Mouse (Mus musculus) forelimb bud, embryonic 11.5 days (tissue): Measurements from ENCODE around the gene Elf5.
A peak's percentile ranks its signal among the peaks of the same experiment; 100 is the strongest.

ENCODE experiments used
- DNase-seq: peaks from one replicate; pipeline ENCODE4 v3.0.0-alpha.2; 2012; ENCODE audit warnings: low read depth, low spot score

Elf5 gene

GRCm38 (mm10) chr2:103411348-103411747, at the start of gene Elf5:
Gene Elf5 (plus strand): TSS chr2:103411688.
- no peak for DNase-seq

GRCm38 (mm10) chr2:103372541-103372940, 38.9 kb upstream of the Elf5 start:
- no peak for DNase-seq

GRCm38 (mm10) chr2:103379502-103380160, 31.9 kb upstream of the Elf5 start:
- no peak for DNase-seq

- no peak for DNase-seq
Observed at GRCm38 (mm10) chr2:103382174-103382573, 29.3 kb upstream of the Elf5 start.

- no peak for DNase-seq
Observed at GRCm38 (mm10) chr2:103387881-103388280, 23.6 kb upstream of the Elf5 start.

- no peak for DNase-seq
Observed at GRCm38 (mm10) chr2:103388311-103388710, 23.2 kb upstream of the Elf5 start.

- no peak for DNase-seq
Observed at GRCm38 (mm10) chr2:103390086-103390988, 21.2 kb upstream of the Elf5 start.

GRCm38 (mm10) chr2:103391626-103392025, 19.9 kb upstream of the Elf5 start:
- no peak for DNase-seq

- no peak for DNase-seq
Observed at GRCm38 (mm10) chr2:103398110-103398509, 13.4 kb upstream of the Elf5 start.

GRCm38 (mm10) chr2:103400691-103401090, 10.8 kb upstream of the Elf5 start:
- DNase-seq, result no peak

- DNase-seq, result no peak
Observed at GRCm38 (mm10) chr2:103406239-103406638, 5.2 kb upstream of the Elf5 start.

- DNase-seq, result no peak
Observed at GRCm38 (mm10) chr2:103411816-103412215, 328 bp downstream of the Elf5 start.

GRCm38 (mm10) chr2:103413381-103413780, 1.9 kb downstream of the Elf5 start:
- no peak for DNase-seq

- DNase-seq, result no peak
Observed at GRCm38 (mm10) chr2:103415774-103416173, 4.3 kb downstream of the Elf5 start.

- no peak for DNase-seq
Observed at GRCm38 (mm10) chr2:103420650-103421507, 9.4 kb downstream of the Elf5 start.

- no peak for DNase-seq
Observed at GRCm38 (mm10) chr2:103423884-103424283, 12.4 kb downstream of the Elf5 start.

- peak; percentile 69 for DNase-seq
Observed at GRCm38 (mm10) chr2:103424349-103425026, 13.0 kb downstream of the Elf5 start.

GRCm38 (mm10) chr2:103425456-103426063, 14.1 kb downstream of the Elf5 start:
- DNase-seq, result no peak

- no peak for DNase-seq
Observed at GRCm38 (mm10) chr2:103428356-103428755, 16.9 kb downstream of the Elf5 start.

- no peak for DNase-seq
Observed at GRCm38 (mm10) chr2:103430712-103431111, 19.2 kb downstream of the Elf5 start.
